Mouse (Mus musculus) hindlimb bud, embryonic 11.5 days (tissue): ENCODE results near the gene Btn2a2.

ENCODE experiments used
- DNase-seq: peaks from one replicate; pipeline ENCODE4 v3.0.0-alpha.2; 2012; ENCODE audit warnings: low read depth, low spot score; ENCODE audit errors: extremely low spot score

The Btn2a2 gene

DNA sequence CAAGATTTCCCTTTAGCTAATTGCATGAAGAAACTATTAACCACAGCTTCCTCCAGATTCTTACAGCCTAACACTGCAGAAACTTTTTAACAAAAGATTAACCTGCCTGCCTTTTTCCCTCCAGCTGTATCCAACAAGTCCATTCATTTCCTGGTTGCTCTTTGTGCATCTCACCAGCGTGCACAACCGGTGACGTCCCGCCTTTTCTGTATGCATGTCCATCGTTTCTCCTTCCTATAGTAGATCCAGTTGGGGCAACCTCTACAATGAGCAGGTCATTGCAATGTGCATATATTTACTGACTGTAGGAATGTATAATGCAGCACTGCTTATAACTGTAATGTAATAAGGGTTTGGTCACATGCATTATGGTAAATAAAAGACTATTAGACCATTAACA lies 35.3 kb upstream of the Btn2a2 start:
- DNase-seq: no peak

DNA sequence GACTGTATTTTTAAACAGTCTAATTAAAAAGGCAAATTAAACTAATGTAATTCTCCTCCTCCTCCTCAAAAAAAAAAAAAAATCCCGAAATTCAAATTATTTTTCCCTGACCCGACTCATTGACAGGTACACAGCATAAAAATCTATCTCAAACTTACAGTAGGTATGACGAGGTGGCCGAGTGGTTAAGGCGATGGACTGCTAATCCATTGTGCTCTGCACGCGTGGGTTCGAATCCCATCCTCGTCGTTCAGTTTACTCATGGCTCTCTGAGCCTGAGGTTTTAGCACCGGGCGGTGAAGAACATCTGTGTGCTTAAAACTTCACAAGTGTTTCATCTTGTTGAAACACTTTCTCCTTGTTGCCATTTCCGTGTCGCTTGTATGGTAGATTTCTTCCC lies 33.0 kb upstream of the Btn2a2 start:
- DNase-seq: no peak

DNA sequence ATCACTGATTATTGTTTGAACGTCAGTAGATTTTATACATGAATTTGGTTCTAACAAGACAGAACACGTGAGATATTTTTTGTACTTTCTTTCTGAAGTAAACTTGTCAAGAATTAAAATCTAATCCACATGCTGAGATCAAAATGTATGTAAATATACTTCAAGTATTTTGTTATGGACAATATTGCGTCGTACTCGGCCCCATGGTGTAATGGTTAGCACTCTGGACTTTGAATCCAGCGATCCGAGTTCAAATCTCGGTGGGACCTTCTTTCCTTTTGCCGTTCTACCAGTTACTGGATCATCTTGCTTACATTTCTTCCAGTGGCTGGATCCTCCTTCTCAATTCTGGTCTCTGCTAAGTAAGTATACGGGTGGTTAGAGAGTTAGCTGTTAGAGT lies 30.8 kb upstream of the Btn2a2 start:
- DNase-seq: no peak

DNA sequence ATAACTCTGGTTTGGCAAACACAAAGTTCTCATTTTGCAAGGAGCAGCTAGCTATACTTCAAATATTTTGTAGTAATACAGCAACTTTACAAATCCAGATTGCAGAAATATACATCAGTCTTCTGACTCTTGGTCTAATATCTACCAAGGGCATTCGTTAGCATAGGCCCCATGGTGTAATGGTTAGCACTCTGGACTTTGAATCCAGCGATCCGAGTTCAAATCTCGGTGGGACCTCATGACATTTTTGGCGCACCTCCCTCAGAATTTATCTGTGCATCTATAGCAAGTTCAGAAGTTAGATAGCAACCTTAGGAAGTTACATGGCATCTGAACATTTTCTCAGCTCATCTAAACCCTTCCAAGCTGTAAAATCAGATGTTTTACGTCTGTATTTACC lies 30.2 kb upstream of the Btn2a2 start:
- DNase-seq: no peak

DNA sequence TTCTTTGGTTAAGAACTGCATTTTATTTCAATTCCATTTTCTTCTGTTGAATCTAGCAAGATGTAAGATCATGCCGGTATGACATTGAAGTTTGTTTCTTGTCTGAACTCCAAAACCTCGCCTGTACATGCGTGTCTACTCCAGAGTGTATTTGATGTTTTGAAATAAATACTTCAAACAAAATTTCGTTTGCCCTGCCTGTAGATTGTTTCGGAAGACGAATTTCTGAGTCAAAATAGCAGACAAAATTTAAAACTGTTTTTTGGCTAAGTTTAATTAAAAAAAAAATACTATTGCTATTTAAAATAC lies 29.6 kb upstream of the Btn2a2 start:
- no peak for DNase-seq

DNA sequence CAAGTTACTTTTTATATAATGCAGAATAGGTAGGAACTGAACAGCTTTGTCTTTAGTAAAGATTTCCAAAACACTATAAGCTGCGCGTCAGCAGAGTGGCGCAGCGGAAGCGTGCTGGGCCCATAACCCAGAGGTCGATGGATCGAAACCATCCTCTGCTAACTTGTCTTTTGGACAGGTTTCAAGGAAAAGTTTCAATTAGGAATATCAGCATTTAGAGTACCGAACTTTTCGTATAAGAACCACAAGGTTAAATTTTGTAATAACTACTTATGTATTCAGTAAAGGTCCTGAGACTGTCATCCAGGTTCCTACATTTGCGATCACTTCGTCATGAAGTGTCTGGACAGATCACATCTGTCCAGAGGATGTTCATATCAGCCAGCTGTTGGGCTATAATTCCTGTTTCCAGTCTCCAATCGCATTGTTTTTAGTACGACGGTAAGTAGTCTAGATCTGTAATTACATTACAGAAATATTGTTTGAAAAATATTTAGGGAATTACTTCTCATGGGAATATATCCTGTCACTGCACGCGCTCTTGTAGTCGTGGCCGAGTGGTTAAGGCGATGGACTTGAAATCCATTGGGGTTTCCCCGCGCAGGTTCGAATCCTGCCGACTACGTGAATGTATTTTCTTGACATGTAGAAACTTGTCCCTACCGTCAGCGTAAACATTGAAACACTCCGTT lies 29.1 kb upstream of the Btn2a2 start:
- DNase-seq: peak; percentile 96

DNA sequence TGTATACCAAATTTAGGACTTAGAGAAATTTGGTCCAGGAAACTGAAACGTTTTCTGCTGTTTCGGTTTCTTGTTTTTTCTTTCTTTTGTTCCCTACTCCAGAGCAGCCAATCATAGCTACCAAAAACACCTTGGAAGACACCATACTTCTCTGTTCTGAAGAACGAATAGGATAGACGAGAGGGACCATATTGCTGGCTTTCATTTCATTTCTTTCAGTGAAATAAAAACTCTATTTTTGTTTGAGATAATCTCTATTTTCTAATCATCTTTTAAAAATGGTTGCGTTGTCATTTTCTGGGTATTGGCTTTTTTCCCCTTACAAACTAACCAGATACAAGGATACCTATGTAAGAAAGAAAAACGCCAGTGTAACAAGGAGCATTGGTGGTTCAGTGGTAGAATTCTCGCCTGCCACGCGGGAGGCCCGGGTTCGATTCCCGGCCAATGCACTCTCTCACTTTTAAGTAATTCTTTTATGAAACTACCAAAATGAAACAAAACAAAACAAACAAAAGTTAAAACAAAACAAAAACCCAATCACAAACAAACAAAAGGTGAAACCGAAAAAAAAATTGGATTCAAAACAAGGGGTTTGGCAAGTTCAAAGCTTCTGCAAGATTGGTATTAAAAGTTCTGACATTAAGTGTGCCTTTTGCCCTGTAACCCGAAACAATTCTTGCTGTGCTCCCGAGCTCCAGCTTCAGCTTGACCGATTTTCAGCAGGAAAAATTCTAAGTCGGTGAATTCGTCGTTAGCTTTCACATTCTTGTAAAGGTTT lies 28.4 kb upstream of the Btn2a2 start:
- DNase-seq: peak; percentile 83

DNA sequence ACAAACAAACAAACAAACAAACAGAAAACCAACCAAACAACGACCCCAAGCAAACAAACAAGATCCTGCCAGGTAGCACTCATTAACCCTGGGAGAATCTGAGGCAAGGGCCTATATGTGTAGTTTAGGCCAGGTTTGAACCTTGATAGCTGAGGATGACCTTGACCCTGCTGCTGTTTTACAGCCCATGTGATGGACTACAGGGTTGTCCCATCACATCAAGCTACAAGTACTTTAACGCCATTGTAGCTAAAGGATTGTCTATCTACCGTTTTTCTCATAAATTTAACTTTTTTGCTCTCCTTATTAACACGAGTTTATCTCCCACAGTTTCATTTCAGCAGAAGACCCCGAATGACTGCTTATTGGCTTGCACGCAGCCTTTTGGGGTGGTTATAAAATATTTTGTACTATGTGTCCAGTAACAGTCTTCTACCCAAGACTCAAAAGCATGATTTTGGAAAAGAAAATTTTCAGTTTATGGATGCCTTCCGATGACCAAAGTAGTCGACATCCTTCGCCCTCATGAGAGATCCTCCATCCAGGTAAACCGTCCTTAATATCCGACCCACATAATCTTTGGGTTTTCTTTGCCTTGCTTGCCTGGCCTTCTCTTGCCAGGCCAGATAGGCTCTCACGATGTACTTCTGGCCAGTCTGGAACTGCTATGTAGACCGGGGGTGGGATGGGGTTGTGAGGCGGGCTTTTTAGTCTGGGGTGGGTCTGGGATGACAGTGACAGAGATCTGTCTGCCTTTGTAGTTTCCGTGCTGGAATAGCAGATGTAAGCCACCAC lies 27.4 kb upstream of the Btn2a2 start:
- DNase-seq: no peak

DNA sequence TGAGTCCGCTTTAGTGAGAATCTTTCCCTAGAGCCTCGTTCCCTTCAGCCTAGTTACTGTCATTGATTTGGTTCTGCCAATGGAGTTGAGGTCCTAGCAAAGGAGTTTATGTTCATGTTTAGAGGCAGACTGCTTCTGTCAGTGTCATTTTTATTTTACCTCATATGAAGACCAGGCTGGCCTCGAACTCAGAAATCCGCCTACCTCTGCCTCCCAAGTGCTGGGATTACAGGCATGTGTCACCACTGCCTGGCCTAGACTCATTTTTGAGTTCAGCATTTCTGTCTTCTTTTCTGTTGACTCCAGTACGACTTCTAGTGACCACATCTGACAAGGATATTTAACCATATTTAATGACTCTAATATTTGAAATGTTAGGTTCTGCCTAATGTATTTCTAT lies 26.6 kb upstream of the Btn2a2 start:
- no peak for DNase-seq

DNA sequence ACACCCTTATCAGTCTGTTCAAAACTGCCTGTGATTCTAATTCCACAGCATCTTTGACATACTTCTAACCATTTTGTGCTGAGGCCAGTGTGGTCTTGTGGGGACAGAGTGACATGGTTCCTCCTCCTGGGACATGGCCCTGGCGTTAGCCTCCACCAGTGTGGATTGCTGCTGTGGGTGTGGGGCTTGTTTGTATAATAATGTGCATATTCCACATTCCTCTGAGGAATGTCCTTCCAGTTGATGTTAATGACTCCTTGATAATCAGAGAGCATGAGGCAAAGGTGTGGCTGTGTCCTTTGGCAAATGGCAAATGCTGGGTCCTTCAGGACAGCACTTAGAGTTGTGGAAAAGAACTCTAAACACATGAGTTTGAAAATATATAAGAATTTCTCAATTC lies 24.9 kb upstream of the Btn2a2 start:
- no peak for DNase-seq

DNA sequence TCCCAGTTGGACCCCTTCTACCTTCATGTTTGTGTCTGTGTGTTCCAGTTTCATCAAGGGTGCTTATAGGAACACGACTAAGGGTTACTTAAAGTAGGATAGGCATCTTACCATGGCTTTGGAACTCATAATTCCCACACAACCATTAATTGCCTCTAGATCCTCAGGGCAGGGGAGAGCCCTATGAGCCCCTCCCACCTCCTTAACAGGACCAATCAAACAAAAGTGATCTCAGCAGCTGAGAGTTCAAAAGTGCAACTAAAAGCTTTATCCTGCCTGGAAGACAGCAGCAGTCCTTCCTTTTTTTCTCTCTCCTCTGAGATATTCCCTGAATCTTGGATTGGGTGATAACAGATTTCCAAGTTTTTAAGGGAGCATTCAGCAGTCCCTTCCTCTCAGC lies 21.5 kb upstream of the Btn2a2 start:
- DNase-seq: no peak

DNA sequence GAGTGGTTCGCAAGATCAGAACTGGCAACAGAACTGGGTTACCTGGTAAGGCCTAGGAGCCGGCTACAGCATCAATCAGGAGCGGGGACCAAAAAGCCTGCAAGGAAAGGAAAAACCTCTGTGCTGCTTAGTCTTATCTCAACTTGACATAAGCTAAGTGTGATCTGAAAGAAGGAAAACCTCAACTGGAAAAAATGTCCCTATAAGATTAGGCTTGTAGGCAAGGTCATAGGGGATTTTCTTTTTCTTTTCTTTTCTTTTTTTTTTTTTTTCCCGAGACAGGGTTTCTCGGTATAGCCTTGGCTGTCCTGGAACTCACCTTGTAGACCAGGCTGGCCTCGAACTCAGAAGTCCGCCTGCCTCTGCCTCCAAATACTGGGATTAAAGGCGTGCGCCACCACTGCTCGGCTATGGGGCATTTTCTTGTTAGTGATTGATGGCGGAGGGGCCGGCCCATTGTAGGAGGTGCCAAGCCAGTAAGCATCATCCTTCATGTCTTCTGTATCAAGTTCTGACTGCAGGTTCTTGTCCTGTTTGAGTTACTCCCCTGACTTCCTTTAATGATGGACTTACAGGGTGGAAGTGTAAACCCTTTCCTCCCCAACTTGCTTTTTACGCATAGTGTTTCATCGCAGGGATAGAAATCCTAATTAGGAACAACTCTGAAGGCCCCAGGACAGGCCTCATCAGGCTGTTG lies 18.3 kb upstream of the Btn2a2 start:
- DNase-seq: no peak

DNA sequence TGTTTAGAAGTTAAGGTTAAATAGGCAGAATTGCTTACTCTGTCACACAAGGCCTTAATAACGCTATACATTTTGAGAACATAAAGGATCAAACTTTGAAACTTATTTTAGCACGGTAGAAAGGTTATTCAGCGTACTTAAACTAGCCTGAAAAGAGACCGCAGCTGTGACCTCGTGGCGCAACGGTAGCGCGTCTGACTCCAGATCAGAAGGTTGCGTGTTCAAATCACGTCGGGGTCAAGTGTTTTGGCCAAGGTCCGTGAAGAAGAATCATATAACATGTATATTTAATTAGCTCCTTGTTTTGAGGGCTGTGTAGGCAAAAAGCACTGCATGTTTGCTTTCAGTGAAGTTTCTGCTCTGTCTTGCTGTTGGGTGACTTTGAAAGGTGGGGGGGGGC lies 17.7 kb upstream of the Btn2a2 start:
- DNase-seq: peak; percentile 87

DNA sequence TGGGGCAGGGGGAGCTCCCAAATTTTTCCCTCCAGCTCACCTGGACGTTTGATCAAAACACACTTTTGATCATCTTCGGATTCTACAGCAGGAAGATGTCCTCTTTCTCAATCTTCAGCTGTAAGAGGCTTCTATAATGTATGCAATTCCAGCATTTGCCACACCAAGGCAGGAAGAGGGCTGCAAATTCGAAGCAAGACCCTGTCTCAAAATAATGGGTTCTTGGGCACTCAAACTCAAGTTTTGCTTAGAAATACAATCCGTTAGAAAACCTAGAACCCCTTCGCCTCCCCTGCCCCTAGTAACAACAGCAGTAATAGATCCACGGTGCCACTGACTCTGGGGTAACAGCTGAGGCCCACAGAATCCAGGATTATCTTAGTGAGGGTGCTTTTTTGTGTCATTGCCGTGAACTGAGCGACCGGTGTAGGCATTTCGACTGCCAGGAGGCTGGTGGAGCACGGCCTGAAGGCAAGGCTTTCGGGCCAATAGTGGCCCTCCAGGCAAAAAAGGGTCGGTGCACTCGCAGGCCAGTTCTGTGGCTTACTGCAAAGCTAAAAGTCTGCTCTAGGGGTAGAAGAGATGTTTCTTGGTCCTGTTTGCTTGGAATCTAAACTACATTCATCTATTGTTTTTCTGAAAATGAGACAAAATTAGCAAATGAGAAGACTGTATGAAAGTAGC lies 17.1 kb upstream of the Btn2a2 start:
- DNase-seq: no peak

DNA sequence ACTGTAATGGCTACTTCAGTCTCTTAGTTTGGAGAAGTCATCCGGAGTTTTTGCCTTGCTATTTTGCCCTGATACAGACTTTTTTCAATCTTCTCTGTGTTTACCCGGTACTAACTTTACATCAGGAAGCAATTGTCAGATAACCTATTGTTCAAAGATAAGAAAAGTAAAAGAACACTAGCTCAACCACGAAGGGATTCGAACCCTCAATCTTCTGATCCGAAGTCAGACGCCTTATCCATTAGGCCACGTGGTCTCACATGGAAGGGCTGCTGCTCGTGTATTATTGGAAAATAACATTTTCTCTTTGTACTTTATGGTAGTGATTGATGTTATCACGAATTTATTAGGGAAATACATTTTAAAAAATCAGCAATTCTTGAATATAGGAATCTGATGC lies 15.1 kb upstream of the Btn2a2 start:
- DNase-seq: no peak

DNA sequence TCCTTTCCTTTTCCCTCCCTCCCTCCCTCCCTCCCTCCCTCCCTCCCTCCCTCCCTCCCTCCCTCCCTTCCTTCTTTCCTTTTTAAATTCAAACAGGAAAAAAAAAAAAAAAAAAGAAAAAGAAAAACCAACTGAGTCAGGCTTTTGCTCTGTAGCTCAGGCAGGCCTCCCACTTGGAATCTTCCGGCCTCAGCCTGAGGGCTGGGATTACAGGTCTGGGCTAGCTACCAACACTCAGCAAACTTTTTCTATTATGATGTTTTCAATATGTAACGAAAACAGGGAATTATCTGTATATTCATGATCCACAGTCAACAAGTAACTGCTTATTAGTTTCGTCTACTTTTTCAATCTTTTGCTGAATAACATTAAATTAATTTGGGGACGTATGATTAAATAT lies 14.3 kb upstream of the Btn2a2 start:
- DNase-seq: no peak

DNA sequence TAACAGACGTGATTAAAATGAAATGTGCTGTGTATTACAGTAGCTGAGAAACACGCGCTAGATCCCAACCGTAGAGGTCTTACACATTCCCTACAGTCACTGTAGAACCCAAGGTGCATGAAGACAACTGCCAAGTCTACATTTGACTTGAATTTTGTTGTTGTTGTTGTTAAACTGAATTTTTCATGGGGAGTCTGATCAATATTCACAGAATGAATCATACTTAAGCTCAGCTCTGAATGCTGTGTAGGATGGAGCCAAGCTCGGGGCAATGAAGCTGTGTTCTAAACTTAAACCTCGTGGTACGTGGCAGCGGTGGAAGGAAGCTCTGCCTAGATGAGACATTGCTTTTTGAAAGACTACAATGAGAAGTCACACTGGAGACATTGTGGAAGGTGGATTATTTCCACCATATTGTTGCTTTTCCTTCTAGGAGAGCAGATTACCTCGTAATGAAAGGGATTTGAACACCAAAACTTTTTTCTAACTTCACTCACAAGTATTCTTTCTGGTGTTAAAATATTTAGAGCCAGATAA lies 13.4 kb upstream of the Btn2a2 start:
- DNase-seq: no peak

DNA sequence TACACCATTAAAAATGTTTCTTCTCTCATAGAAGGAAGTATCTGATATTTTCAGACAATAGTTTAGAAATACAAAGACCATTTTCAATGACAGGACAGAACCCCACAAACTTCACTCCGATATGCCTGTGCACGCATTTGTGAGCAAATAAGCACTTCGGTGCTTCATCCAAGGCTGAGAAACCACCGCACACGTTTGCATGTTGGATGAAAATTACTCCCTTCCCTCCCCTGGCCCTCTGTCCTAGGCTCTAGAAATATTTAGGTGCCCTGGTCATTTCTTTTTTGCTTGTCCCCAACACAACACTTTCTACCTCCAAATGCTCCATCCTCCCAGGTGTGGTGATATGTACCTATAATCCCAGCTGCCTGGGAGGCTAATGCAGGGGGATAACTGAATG lies 12.9 kb upstream of the Btn2a2 start:
- DNase-seq: no peak

DNA sequence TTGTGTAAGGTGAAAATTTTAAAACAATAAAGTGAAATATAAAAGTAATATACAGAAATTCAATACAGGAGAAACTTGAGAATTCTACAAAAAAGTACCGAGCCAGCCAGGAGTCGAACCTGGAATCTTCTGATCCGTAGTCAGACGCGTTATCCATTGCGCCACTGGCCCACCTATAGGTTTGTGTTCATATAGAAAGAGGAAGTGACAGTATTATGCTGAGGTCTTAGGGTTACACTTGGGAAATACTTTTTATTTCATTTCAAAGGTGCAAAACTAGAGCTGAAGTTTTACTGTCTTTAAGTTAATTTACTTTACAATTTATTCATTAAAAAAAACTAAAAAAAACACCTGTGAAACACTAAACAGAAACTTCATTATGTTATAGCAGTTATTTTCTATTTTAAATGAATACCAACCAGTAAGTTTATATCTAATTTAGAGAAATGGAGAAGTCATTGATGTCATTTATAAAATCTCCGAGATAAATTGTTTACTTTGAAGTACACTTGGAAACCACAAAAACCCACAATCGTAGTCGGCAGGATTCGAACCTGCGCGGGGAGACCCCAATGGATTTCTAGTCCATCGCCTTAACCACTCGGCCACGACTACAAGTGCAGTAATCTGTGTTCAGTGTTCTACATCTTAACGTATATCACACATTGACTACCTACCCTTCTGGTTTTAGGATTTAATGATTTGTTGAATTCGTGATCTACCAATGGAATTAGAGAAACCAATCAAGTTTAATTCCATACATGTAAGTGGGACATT lies 12.0 kb upstream of the Btn2a2 start:
- DNase-seq: peak; percentile 89

DNA sequence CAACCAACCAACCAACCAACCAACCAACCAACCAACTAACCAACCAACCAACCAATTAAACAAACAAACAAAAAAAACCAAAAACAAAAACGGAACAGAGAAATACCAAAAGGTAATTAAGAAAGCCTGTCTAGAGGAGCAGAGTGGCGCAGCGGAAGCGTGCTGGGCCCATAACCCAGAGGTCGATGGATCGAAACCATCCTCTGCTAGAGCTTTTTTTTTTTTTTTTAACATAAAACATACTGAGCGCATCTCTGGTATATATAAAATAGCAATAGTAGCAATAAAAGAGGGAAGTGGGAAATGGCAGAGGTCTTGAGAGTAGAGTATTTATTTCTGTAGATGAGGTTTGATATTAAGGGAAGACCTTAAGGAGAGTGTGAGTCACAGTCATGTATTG lies 11.3 kb upstream of the Btn2a2 start:
- DNase-seq: no peak
